Mouse (Mus musculus): Measurements from ENCODE around the gene Bicc1. TPM values are rescaled to one million over a fixed set of nuclear protein-coding genes. Genes with fewer than 3 reads are reported as not detected.
A peak's percentile ranks its signal among the peaks of the same experiment; 100 is the strongest.
"Not testable (repeated sequence)": the region's sequence is repeated elsewhere in the genome, so short reads cannot be mapped to it uniquely, and the experiment has no call there.

Bicc1 gene
- polyA plus RNA-seq, 1 experiment from 2014 or later: 44.8 TPM

DNA sequence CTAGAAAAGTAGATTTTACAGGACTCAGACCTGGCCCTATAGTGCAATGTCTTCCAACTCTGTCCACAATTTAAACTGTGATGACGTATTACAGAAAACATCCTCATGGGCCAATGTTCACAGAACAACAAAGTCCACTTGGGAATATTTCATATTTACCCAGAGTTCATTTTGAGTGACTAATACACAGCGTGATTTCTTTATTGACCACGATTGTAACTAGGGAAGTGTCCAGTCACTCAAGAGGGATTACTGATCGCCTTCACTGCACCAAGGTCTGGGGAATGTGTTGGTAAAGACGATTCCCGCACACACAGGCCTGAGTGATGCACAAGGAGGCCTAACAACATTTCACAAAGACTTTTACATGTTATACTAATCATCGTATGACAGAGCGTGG is 197.9 kb downstream of the Bicc1 start:
- no peak overlapping the region for H3K9ac ChIP-seq (ENCODE audit: low read depth, low read length)
- H3K9me3 ChIP-seq (ENCODE audit: control insufficient read depth, low read length): no peaks in the 10 kb centered on the region
- H3K4me1 ChIP-seq (ENCODE audit: control insufficient read depth, insufficient read depth, low read length): 0 out of 2 replicates have a peak, but pooled peaks cover under 1% of the 10 kb centered on the region
- ATAC-seq (ENCODE audit: low read depth): no peak
- no peak overlapping the region for H3K4me3 ChIP-seq (ENCODE audit: low read depth, low read length)
- H3K27ac ChIP-seq (replicated peaks; ENCODE audit: low read depth, low read length): no peak overlapping the region
- no peaks in the 10 kb centered on the region for H3K27me3 ChIP-seq (replicated peaks; ENCODE audit: control insufficient read depth, insufficient read depth, low read length)
- WGBS: 86% methylated on average over 8 of the region's 8 CpGs
- no peak overlapping the region for H3K4me2 ChIP-seq (ENCODE audit: low read depth, low read length)
- H3K36me3 ChIP-seq (ENCODE audit: control insufficient read depth, insufficient read depth, low read length): peaks cover 8% of the 10 kb centered on the region; the same call in 1 of the 2 replicates
- no peak for DNase-seq (ENCODE audit: low spot score)

GRCm38 (mm10) chr10:70960396-70960795 is 199.1 kb downstream of the Bicc1 start:
- H3K27ac ChIP-seq (replicated peaks; ENCODE audit: low read depth, low read length); ATAC-seq (ENCODE audit: low read depth); H3K4me3 ChIP-seq (ENCODE audit: low read depth, low read length); H3K4me1 ChIP-seq (ENCODE audit: control insufficient read depth, insufficient read depth, low read length); H3K9me3 ChIP-seq (ENCODE audit: control insufficient read depth, low read length); H3K27me3 ChIP-seq (replicated peaks; ENCODE audit: control insufficient read depth, insufficient read depth, low read length); H3K4me2 ChIP-seq (ENCODE audit: low read depth, low read length); H3K9ac ChIP-seq (ENCODE audit: low read depth, low read length); DNase-seq (ENCODE audit: low spot score): not testable (repeated sequence)
- 97% methylated on average over 6 of the region's 6 CpGs for WGBS
- H3K36me3 ChIP-seq (ENCODE audit: control insufficient read depth, insufficient read depth, low read length): peaks cover 16% of the 10 kb centered on the region; the same call in 1 of the 2 replicates

DNA sequence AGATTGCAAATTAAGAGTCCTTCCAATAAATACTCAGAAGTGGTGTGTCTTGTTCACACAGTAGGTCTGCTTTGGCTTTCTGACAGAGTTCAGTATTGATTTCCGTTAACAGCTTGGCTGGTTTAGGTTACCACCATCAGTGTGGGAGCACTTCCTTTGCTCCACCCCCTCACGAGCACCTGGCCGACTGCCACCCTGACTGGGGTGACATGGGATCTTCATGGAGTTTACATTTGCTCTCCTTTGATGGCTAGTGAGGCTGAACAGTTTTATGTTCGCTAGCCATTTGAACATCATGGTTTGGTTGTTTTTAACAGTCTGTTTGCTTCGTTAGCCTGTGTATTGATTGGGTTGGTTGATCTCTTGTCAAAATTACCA is 206.7 kb downstream of the Bicc1 start:
- no peaks in the 10 kb centered on the region for H3K4me1 ChIP-seq (ENCODE audit: control insufficient read depth, insufficient read depth, low read length)
- peaks cover 11% of the 10 kb centered on the region; the same call in 1 of the 2 replicates for H3K36me3 ChIP-seq (ENCODE audit: control insufficient read depth, insufficient read depth, low read length)
- ATAC-seq (ENCODE audit: low read depth): no peak
- H3K4me2 ChIP-seq (ENCODE audit: low read depth, low read length): no peak overlapping the region
- no peak overlapping the region for H3K4me3 ChIP-seq (ENCODE audit: low read depth, low read length)
- WGBS: 60% methylated on average over 5 of the region's 5 CpGs
- no peaks in the 10 kb centered on the region for H3K27me3 ChIP-seq (replicated peaks; ENCODE audit: control insufficient read depth, insufficient read depth, low read length)
- no peak for DNase-seq (ENCODE audit: low spot score)
- no peak overlapping the region for H3K27ac ChIP-seq (replicated peaks; ENCODE audit: low read depth, low read length)
- H3K9me3 ChIP-seq (ENCODE audit: control insufficient read depth, low read length): no peaks in the 10 kb centered on the region
- no peak overlapping the region for H3K9ac ChIP-seq (ENCODE audit: low read depth, low read length)

- H3K4me1 ChIP-seq (ENCODE audit: control insufficient read depth, insufficient read depth, low read length): no peaks in the 10 kb centered on the region
- no peak overlapping the region for H3K4me3 ChIP-seq (ENCODE audit: low read depth, low read length)
- ATAC-seq (ENCODE audit: low read depth) (peak; percentile 74), DNase-seq (ENCODE audit: low spot score) (peak; percentile 81)
- H3K27ac ChIP-seq (replicated peaks; ENCODE audit: low read depth, low read length): no peak overlapping the region
- peaks cover 14% of the 10 kb centered on the region; the same call in 1 of the 2 replicates for H3K36me3 ChIP-seq (ENCODE audit: control insufficient read depth, insufficient read depth, low read length)
- peak overlapping the region; percentile 2; the same call in 1 of the 2 replicates for H3K4me2 ChIP-seq (ENCODE audit: low read depth, low read length)
- H3K9ac ChIP-seq (ENCODE audit: low read depth, low read length): no peak overlapping the region
- no peaks in the 10 kb centered on the region for H3K9me3 ChIP-seq (ENCODE audit: control insufficient read depth, low read length)
- 52% methylated on average over 11 of the region's 11 CpGs for WGBS
- H3K27me3 ChIP-seq (replicated peaks; ENCODE audit: control insufficient read depth, insufficient read depth, low read length): no peaks in the 10 kb centered on the region
Observed at GRCm38 (mm10) chr10:70952056-70952769, 207.3 kb downstream of the Bicc1 start.

GRCm38 (mm10) chr10:70950105-70950424 is 209.4 kb downstream of the Bicc1 start:
- Histone ChIP-seq H3K27me3 (replicated peaks; ENCODE audit: control insufficient read depth, insufficient read depth, low read length) (no peaks in the 10 kb centered on the region), H3K9me3 (ENCODE audit: control insufficient read depth, low read length) (no peaks in the 10 kb centered on the region), H3K4me1 (ENCODE audit: control insufficient read depth, insufficient read depth, low read length) (no peaks in the 10 kb centered on the region), H3K4me3 (ENCODE audit: low read depth, low read length) (no peak overlapping the region), H3K27ac (replicated peaks; ENCODE audit: low read depth, low read length) (no peak overlapping the region), H3K36me3 (ENCODE audit: control insufficient read depth, insufficient read depth, low read length) (peaks cover 23% of the 10 kb centered on the region; the same call in 1 of the 2 replicates), H3K9ac (ENCODE audit: low read depth, low read length) (no peak overlapping the region), H3K4me2 (ENCODE audit: low read depth, low read length) (no peak overlapping the region)
- WGBS: 49% methylated on average over 3 of the region's 3 CpGs
- no peak for DNase-seq (ENCODE audit: low spot score)
- ATAC-seq (ENCODE audit: low read depth): no peak

DNA sequence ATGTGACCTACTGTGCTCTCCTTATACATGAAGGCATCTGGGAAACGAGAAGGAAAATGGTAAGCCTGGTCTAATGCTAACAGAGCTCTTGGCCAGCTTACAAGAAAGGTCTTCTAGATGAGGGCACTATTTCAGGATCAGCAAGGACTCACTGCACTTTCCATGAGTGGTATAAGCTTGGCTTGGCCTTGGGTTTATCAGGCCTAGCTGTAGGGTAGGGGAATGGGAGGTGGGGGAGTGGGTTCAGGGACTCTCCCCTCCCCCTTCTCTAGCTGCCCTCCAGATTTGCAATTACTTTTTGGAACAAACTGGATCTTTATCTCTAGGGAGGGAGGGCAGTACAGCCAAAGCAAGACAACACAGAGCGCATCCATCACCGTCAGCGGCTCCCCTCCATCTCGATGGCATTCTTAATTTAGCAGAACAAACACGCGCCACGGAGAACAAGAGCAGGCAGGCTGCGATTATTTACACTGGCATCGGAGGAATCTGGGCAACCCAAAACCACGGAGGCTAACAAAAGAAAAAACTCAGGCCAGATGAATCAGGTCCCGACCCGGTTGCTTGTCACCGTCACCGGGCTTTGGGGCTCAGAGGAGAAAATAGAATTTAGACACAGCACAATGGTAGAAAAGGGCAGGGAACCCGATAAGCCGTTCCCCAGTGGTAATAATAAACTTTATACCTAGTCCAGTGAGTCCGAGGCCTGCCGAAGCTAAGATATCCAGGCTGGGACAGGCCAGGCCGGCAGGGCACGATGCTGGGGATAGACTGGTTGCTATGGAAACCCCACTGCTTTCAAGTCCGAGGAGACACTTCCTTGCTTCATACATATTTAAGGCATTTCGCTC is 210.0 kb downstream of the Bicc1 start:
- Histone ChIP-seq H3K27ac (replicated peaks; ENCODE audit: low read depth, low read length) (no peak overlapping the region), H3K9ac (ENCODE audit: low read depth, low read length) (no peak overlapping the region), H3K36me3 (ENCODE audit: control insufficient read depth, insufficient read depth, low read length) (peaks cover 28% of the 10 kb centered on the region; the same call in 1 of the 2 replicates), H3K4me2 (ENCODE audit: low read depth, low read length) (0 out of 2 replicates have a peak overlapping the region, but pooled peaks have one; percentile 4), H3K4me1 (ENCODE audit: control insufficient read depth, insufficient read depth, low read length) (no peaks in the 10 kb centered on the region), H3K27me3 (replicated peaks; ENCODE audit: control insufficient read depth, insufficient read depth, low read length) (no peaks in the 10 kb centered on the region), H3K9me3 (ENCODE audit: control insufficient read depth, low read length) (no peaks in the 10 kb centered on the region), H3K4me3 (ENCODE audit: low read depth, low read length) (no peak overlapping the region)
- peak; percentile 46 for DNase-seq (ENCODE audit: low spot score)
- ATAC-seq (ENCODE audit: low read depth): peak; percentile 55; the same call in 1 of the 2 replicates
- WGBS: 25% methylated on average over 23 of the region's 23 CpGs

DNA sequence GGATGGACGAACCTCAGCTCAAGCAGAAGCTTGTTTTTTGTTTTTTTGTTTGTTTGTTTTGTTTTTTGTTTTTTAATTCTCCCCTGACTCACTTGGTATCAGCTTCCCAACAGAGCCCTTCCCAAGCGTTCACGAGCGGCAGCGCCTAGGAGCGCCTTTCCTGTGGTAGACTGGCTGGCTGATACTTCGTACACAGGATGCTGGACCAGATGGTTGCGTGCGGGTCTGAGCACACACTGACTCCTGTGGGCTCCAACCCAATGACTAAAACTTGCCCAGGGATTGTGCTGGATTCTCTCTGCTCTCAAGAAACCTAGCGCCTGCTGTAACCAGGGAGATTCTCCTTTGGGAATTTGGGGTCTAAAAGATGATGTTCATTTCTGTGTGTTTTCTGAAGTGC is 211.2 kb downstream of the Bicc1 start:
- 90% methylated on average over 10 of the region's 10 CpGs for whole genome bisulfite sequencing
- Histone ChIP-seq H3K9me3 (ENCODE audit: control insufficient read depth, low read length) (no peaks in the 10 kb centered on the region), H3K27ac (replicated peaks; ENCODE audit: low read depth, low read length) (no peak overlapping the region), H3K4me1 (ENCODE audit: control insufficient read depth, insufficient read depth, low read length) (no peaks in the 10 kb centered on the region), H3K27me3 (replicated peaks; ENCODE audit: control insufficient read depth, insufficient read depth, low read length) (no peaks in the 10 kb centered on the region), H3K4me3 (ENCODE audit: low read depth, low read length) (no peak overlapping the region), H3K9ac (ENCODE audit: low read depth, low read length) (no peak overlapping the region), H3K36me3 (ENCODE audit: control insufficient read depth, insufficient read depth, low read length) (peaks cover 31% of the 10 kb centered on the region; the same call in 1 of the 2 replicates), H3K4me2 (ENCODE audit: low read depth, low read length) (no peak overlapping the region)
- DNase-seq (ENCODE audit: low spot score): no peak
- ATAC-seq (ENCODE audit: low read depth): no peak

- not testable (repeated sequence) for H3K4me2 ChIP-seq (ENCODE audit: low read depth, low read length); DNase-seq (ENCODE audit: low spot score); H3K9me3 ChIP-seq (ENCODE audit: control insufficient read depth, low read length); H3K4me1 ChIP-seq (ENCODE audit: control insufficient read depth, insufficient read depth, low read length); ATAC-seq (ENCODE audit: low read depth); H3K4me3 ChIP-seq (ENCODE audit: low read depth, low read length); H3K9ac ChIP-seq (ENCODE audit: low read depth, low read length); H3K27me3 ChIP-seq (replicated peaks; ENCODE audit: control insufficient read depth, insufficient read depth, low read length); H3K27ac ChIP-seq (replicated peaks; ENCODE audit: low read depth, low read length)
- 91% methylated on average over 13 of the region's 13 CpGs for WGBS
- H3K36me3 ChIP-seq (ENCODE audit: control insufficient read depth, insufficient read depth, low read length): peaks cover 41% of the 10 kb centered on the region
Observed at GRCm38 (mm10) chr10:70946121-70946520, 213.4 kb downstream of the Bicc1 start.
